Mouse (Mus musculus) retina, postnatal 7 days (tissue): Measurements from ENCODE around the gene Apon.
"Not testable (repeated sequence)": the region's sequence is repeated elsewhere in the genome, so short reads cannot be mapped to it uniquely, and the experiment has no call there.

Experiments
- DNase-seq: peaks from one replicate; pipeline ENCODE4 v3.0.0-alpha.2; 2012; ENCODE audit warnings: low read depth, low spot score

The Apon gene

GRCm38 (mm10) chr10:128232420-128232985 is 21.4 kb upstream of the Apon start:
- DNase-seq, result peak; percentile 41

GRCm38 (mm10) chr10:128236321-128236720 is 17.6 kb upstream of the Apon start:
- DNase-seq, result no peak

GRCm38 (mm10) chr10:128237807-128238480 is 16.0 kb upstream of the Apon start:
- DNase-seq, result no peak

GRCm38 (mm10) chr10:128239140-128239539 is 14.8 kb upstream of the Apon start:
- DNase-seq, result no peak

GRCm38 (mm10) chr10:128240131-128240530 is 13.8 kb upstream of the Apon start:
- DNase-seq, result no peak

GRCm38 (mm10) chr10:128243252-128243651 is 10.6 kb upstream of the Apon start:
- DNase-seq, result no peak

GRCm38 (mm10) chr10:128244121-128244520 is 9.8 kb upstream of the Apon start:
- DNase-seq, result no peak

- no peak for DNase-seq
These were observed 6.7 kb upstream of the Apon start for GRCm38 (mm10) chr10:128247020-128247732.

- no peak for DNase-seq
These were observed 3.3 kb upstream of the Apon start for GRCm38 (mm10) chr10:128250565-128250964.

GRCm38 (mm10) chr10:128255925-128256324 is 2.0 kb downstream of the Apon start:
- DNase-seq, result no peak

- no peak for DNase-seq
These were observed 2.4 kb downstream of the Apon start for GRCm38 (mm10) chr10:128256328-128256727.

GRCm38 (mm10) chr10:128258953-128259352 is 5.1 kb downstream of the Apon start:
- no peak for DNase-seq

GRCm38 (mm10) chr10:128259946-128260345 is 6.0 kb downstream of the Apon start:
- DNase-seq, result no peak

- DNase-seq, result not testable (repeated sequence)
These were observed 6.5 kb downstream of the Apon start for GRCm38 (mm10) chr10:128260376-128260775.

- DNase-seq, result no peak
These were observed 8.4 kb downstream of the Apon start for GRCm38 (mm10) chr10:128262300-128262699.

- no peak for DNase-seq
These were observed 9.8 kb downstream of the Apon start for GRCm38 (mm10) chr10:128263393-128264310.

- no peak for DNase-seq
These were observed 14.5 kb downstream of the Apon start, which contains the start of gene Apof for GRCm38 (mm10) chr10:128268371-128268770. TSS of gene Apof (plus strand) at chr10:128268671.

- no peak for DNase-seq
These were observed 15.5 kb downstream of the Apon start for GRCm38 (mm10) chr10:128269206-128269910.

- peak; percentile 92 for DNase-seq
These were observed 16.5 kb downstream of the Apon start, which contains the start of gene Stat2 for GRCm38 (mm10) chr10:128270287-128270841. TSS of gene Stat2 (plus strand) at chr10:128270559.

- DNase-seq, result no peak
These were observed 17.0 kb downstream of the Apon start for GRCm38 (mm10) chr10:128270866-128271265.

- DNase-seq, result no peak
These were observed 18.0 kb downstream of the Apon start for GRCm38 (mm10) chr10:128271883-128272282.
